Mouse (Mus musculus) c-Kit-positive CD71-positive TER-119-negative erythroid progenitor cells, embryonic 14.5 days (primary cell): ENCODE data around the gene Pck1.

Experiments
- DNase-seq: peaks from one replicate; pipeline ENCODE4 v3.0.0-alpha.2; 2013; ENCODE audit warnings: low read depth

Gene Pck1

DNA sequence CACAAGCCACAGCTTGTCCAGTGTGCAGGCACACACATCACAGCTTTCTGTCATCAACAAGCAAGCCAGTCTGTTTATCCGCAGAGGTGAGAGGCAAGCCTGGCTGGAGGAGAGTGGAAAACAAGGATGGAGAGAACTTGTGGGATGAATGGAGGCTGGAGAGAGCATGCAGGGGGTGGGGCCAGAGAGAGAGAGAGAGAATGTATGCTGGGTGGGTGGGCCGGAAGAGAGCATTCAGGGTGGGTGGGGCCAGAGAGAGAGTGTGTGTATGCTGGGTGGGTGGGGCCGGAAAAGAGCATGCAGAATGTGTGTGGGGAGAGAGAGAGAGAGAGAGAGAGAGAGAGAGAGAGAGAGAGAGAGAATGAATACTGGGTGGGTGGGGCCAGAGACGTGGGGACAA is 51.8 kb downstream of the Pck1 start:
- DNase-seq = no peak

DNA sequence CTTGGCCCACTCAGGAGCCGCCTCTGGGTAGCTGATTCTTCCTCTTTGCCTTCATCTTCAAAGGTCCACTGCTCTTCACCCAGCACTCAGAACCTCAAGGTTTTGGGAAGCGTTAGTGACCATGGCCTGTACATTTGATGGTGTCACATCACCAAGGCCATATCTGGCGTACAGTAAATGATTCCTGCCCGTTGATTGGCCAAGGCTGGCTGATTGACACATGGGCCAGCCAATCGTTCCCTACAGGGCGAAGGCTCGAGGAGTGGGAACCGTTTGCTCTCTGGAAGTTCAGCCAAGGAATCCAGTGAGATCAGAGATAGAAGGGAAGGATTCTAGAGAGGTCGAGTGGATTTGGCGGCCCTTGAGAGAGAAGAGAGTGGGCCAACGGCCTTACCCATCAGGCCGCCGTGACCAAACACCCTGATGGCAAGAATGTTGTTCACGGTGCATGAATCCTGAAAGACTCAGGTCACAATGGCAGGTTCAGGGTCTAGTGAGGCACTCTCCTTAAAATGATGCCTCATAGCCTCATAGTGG is 52.8 kb downstream of the Pck1 start:
- no peak for DNase-seq

DNA sequence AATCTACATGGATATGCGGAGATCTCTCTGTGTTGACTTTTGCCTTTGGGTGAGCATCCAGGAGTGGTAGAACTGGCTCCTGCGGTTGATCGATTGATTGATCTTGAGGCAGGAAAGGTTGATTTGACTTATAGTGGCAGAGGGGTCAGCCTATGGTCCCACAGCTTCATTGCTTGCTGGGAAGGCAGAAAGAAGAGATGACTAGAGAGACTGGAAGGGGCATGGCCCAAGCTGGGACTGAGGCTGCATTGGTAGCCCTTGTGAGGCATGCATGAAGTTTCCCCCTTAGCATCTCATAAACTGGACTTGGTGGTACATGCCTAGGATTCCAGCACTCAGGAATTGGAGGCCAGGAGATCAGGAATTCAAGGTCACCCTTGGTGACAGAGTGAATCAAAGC is 54.2 kb downstream of the Pck1 start:
- no peak for DNase-seq
